Mouse (Mus musculus): ENCODE results near the gene Robo1.

DNA sequence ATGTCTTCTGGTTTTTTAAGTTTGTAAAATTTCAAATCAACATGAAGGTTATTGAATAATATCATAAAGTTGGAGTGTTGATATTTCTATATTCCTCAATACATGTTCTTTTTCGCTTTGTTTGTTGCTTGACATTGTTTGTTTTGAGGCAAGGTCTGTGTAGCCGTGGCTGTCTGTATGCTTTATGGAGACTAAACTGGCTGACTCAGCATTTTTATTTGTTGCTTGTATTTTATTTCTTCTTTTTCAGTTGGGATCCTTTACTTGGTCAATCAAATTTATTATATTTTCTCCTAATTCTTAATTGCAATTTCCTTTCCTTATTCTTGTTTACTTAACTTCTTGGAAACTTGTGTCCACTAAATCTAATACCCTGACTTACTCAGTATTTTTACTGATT lies 775.0 kb downstream of the Robo1 start:
- TF ChIP-seq POLR2A (IDR thresholded peaks at IDR 0.05; ENCODE audit: low read depth, low read length) (no peak), CTCF (conservative IDR thresholded peaks at IDR 0.05; ENCODE audit: insufficient read depth, insufficient read length, low read depth, low read length) (no peak)
